8 mouse cellular contexts compared by ENCODE assay signal in the genomic region with DNA sequence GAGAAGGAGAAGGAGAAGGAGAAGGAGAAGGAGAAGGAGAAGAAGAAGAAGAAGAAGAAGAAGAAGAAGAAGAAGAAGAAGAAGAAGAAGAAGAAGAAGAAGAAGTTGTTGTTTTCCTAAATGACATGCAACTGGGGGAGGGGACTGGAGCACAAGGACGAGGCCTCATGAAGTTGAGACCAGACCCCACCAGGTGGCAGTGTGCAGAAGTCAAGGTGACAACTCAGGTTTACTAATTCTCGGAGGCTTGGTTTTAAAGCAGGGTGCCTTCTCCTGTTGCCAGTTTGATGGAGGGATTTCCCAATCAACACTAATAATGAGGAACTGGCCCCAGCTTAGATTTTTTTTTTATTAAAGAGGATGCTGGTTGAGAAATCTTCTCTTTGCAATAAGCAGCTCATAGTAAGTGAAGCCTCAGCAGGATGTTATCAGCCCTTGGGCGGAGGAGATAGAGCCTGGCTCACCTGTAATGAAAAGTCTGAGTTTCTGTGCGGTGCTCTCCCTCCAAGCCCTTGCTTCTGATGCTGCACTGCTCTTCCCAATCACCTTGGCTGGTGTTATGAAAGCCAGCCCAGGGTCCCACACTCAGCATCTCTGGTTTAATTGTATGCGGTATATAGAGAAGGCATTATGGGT.
A peak's percentile ranks its signal among the peaks of the same experiment; 100 is the strongest.
DNase-seq lines count a peak whose midpoint lies in the region; ATAC-seq lines count a peak whose summit lies in the region.

No protein-coding gene starts in this region.

- H3K9me3 ChIP-seq in heart, embryonic 11.5 days (replicated peaks; ENCODE audit: control insufficient read depth, low read length): no peaks in the 10 kb centered on the region

- no peak overlapping the region for H3K4me3 ChIP-seq in heart, embryonic 11.5 days (ENCODE audit: low read depth, low read length)

- H3K27me3 ChIP-seq in heart, embryonic 11.5 days (ENCODE audit: control insufficient read depth, insufficient read depth, low read length): no peaks in the 10 kb centered on the region

- no peaks in the 10 kb centered on the region for H3K36me3 ChIP-seq in heart, embryonic 11.5 days (ENCODE audit: control insufficient read depth, insufficient read depth, low read length)

- H3K27ac ChIP-seq in heart, embryonic 11.5 days (ENCODE audit: low read depth, low read length): no peak overlapping the region

- no peak for ATAC-seq in heart, embryonic 11.5 days (replicated peaks; ENCODE audit: insufficient number of reproducible peaks, low FRiP score, low TSS enrichment)

- no peak overlapping the region for H3K9ac ChIP-seq in heart, embryonic 11.5 days (ENCODE audit: low read depth, low read length)

- intact Hi-C loops in heart, postnatal 10 days (cut with DNase I): loop anchor here (2.0 to 5.0 kb wide), 3 partner anchors 125 to 400 kb away; no protein-coding TSS in a partner anchor

- no peaks in the 10 kb centered on the region for H3K4me1 ChIP-seq in heart, embryonic 11.5 days (ENCODE audit: control insufficient read depth, insufficient read depth, low read length)

- DNase-seq in heart, postnatal 10 days: peak; percentile 68 to 79
- DNase-seq in urinary bladder, postnatal 25 days (ENCODE audit: low spot score): peak; percentile 57
- no peak for DNase-seq in urinary bladder, postnatal 10 days (ENCODE audit: low spot score)
- peak; percentile 83 to 87 for DNase-seq in cerebellum, postnatal 14 days
- DNase-seq in induced T-regulatory cell, adult 2 months (ENCODE audit: low read depth): peak; percentile 85
- peak; percentile 48 to 68 for DNase-seq in lung, postnatal 4 days
- DNase-seq in thymus, postnatal 10 days (ENCODE audit: low spot score in 2 of 2): peak; percentile 56 to 81

- no peak overlapping the region for H3K4me2 ChIP-seq in heart, embryonic 11.5 days

- WGBS in heart, embryonic 11.5 days (ENCODE audit: insufficient replicate concordance): 49% methylated on average over 5 of the region's 5 CpGs
